Mouse (Mus musculus) kidney, adult 11 months (tissue): ENCODE measurements around the gene Prelp.

Source experiments
- DNase-seq: peaks from one replicate; pipeline ENCODE4 v3.0.0; 2022

Prelp gene

GRCm38 (mm10) chr1:133933301-133934195, 12.3 kb upstream of the Prelp start:
- DNase-seq = no peak

- no peak for DNase-seq
These were observed 8.8 kb upstream of the Prelp start for GRCm38 (mm10) chr1:133929980-133930379.

GRCm38 (mm10) chr1:133925223-133925622, 4.0 kb upstream of the Prelp start:
- no peak for DNase-seq

GRCm38 (mm10) chr1:133924141-133924875, 3.1 kb upstream of the Prelp start:
- DNase-seq = no peak

GRCm38 (mm10) chr1:133923071-133923470, 1.9 kb upstream of the Prelp start:
- no peak for DNase-seq

- no peak for DNase-seq
These were observed 338 bp downstream of the Prelp start for GRCm38 (mm10) chr1:133920876-133921275.

GRCm38 (mm10) chr1:133920401-133920800, 813 bp downstream of the Prelp start:
- no peak for DNase-seq

- DNase-seq = no peak
These were observed 3.1 kb downstream of the Prelp start for GRCm38 (mm10) chr1:133918088-133918470.

GRCm38 (mm10) chr1:133917456-133918087, 3.6 kb downstream of the Prelp start:
- DNase-seq = peak; percentile 51

- DNase-seq = peak; percentile 80
These were observed 5.4 kb downstream of the Prelp start for GRCm38 (mm10) chr1:133915723-133916355.

- DNase-seq = no peak
These were observed 6.1 kb downstream of the Prelp start for GRCm38 (mm10) chr1:133915115-133915514.

GRCm38 (mm10) chr1:133913018-133913417, 8.2 kb downstream of the Prelp start:
- DNase-seq = no peak

GRCm38 (mm10) chr1:133911456-133911855, 9.8 kb downstream of the Prelp start:
- DNase-seq = no peak

- DNase-seq = no peak
These were observed 10.2 kb downstream of the Prelp start for GRCm38 (mm10) chr1:133911008-133911407.

- no peak for DNase-seq
These were observed 11.1 kb downstream of the Prelp start for GRCm38 (mm10) chr1:133910108-133910507.

GRCm38 (mm10) chr1:133908659-133909575, 12.3 kb downstream of the Prelp start:
- peak; percentile 59 for DNase-seq

GRCm38 (mm10) chr1:133907949-133908658, 13.1 kb downstream of the Prelp start, which contains the start of gene Optc:
TSS of gene Optc (minus strand) at chr1:133907999.
- DNase-seq = no peak

GRCm38 (mm10) chr1:133906420-133906819, 14.8 kb downstream of the Prelp start:
- DNase-seq = no peak

- no peak for DNase-seq
These were observed 20.4 kb downstream of the Prelp start for GRCm38 (mm10) chr1:133900825-133901224.

- no peak for DNase-seq
These were observed 22.1 kb downstream of the Prelp start for GRCm38 (mm10) chr1:133899043-133899542.

- no peak for DNase-seq
These were observed 23.9 kb downstream of the Prelp start for GRCm38 (mm10) chr1:133897293-133897692.
